Mouse (Mus musculus): ENCODE measurements at regions not wholly inside any gene's neighbourhood (a gene's known extent, or its start where the extent isn't known, plus 50 kb on each side); places are given as distances from the start of the nearest gene placed in this dataset.

- TF ChIP-seq TAL1 (IDR thresholded peaks at IDR 0.05; ENCODE audit: low read length) (no peak), GATA1 (IDR thresholded peaks at IDR 0.05; ENCODE audit: low read length) (no peak)
Measured at GRCm38 (mm10) chr14:105773674-105774073, 122.9 kb downstream of the Spry2 start.
